Mouse (Mus musculus) midbrain, embryonic 15.5 days (tissue): ENCODE data around the gene Rsph1. TPM values are rescaled to one million over a fixed set of nuclear protein-coding genes. Genes with fewer than 3 reads are reported as not detected.

Experiments used
- ATAC-seq: fragments of 200-750 bp; cut with Nextera tagmentation; replicated peaks from 2 replicates; pipeline ENCODE4 v1.8.0; 2017; ENCODE audit warnings: moderate TSS enrichment
- H3K27ac ChIP-seq: fragments of 300-500 bp; sonication (generic); 2 replicates; pipeline ENCODE4 v1.5.1; 2015; ENCODE audit warnings: mild to moderate bottlenecking, inconsistent platforms
- H3K27me3 ChIP-seq: fragments of 300-500 bp; sonication (generic); replicated peaks from 2 replicates; pipeline ENCODE4 v1.6.1; 2015; ENCODE audit warnings: inconsistent platforms
- H3K36me3 ChIP-seq: fragments of 300-500 bp; sonication (generic); replicated peaks from 2 replicates; pipeline ENCODE4 v1.6.1; 2015; ENCODE audit warnings: inconsistent platforms
- H3K4me1 ChIP-seq: fragments of 300-500 bp; sonication (generic); 2 replicates; pipeline ENCODE4 v1.6.1; 2015; ENCODE audit warnings: inconsistent platforms
- H3K4me2 ChIP-seq: fragments of 300-500 bp; sonication (generic); 2 replicates; pipeline ENCODE4 v1.6.1; 2015; ENCODE audit warnings: inconsistent platforms, mild to moderate bottlenecking, moderate library complexity
- H3K4me3 ChIP-seq: fragments of 300-500 bp; sonication (generic); 2 replicates; pipeline ENCODE4 v1.5.1; 2015; ENCODE audit warnings: mild to moderate bottlenecking, inconsistent platforms
- H3K9ac ChIP-seq: fragments of 300-500 bp; sonication (generic); 2 replicates; pipeline ENCODE4 v1.6.1; 2015; ENCODE audit warnings: mild to moderate bottlenecking, inconsistent platforms
- H3K9me3 ChIP-seq: fragments of 300-500 bp; sonication (generic); 2 replicates; pipeline ENCODE4 v1.6.1; 2016; ENCODE audit warnings: inconsistent platforms
- WGBS: fragments of 180-500 bp; shearing (Covaris S2); methylation state at CpG from one replicate; pipeline ENCODE4 v1.1.7; 2015; ENCODE audit warnings: mixed read lengths; 5-methylcytosine and 5-hydroxymethylcytosine counted together
- polyA plus RNA-seq: library from polyadenylated mRNA; unstranded; fragments of >200 nt; fragmentation: Nextera tagmentation; extraction: Ambion mirVana; gene quantifications from 2 replicates; pipeline ENCODE4 v1.2.1, GENCODE M21; 2015

Rsph1 gene
- polyA plus RNA-seq, 1 experiment from 2014 or later = 6.4 TPM

DNA sequence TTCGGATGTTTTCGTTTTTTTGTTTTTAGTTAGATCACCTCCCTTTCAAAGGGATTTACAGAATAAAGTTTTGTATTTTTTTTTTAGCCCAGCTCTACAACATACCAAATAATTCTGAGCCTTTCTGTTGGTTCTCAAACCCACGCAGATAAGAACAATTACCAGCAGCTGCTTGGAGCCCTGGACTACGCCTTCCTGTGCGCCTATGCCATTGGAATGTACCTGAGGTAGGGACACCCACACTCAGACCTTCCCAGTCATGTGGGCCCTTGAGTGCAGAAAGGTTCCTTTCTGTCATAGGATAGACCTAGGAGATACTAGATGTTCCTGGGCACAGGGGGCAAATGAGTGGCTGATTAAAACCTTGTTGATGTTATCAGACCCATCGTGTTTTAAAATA, 38.8 kb upstream of the Rsph1 start:
- no peak for ATAC-seq
- H3K36me3 ChIP-seq = no peaks in the 10 kb centered on the region
- whole genome bisulfite sequencing = 76% methylated on average over 6 of the region's 6 CpGs

DNA sequence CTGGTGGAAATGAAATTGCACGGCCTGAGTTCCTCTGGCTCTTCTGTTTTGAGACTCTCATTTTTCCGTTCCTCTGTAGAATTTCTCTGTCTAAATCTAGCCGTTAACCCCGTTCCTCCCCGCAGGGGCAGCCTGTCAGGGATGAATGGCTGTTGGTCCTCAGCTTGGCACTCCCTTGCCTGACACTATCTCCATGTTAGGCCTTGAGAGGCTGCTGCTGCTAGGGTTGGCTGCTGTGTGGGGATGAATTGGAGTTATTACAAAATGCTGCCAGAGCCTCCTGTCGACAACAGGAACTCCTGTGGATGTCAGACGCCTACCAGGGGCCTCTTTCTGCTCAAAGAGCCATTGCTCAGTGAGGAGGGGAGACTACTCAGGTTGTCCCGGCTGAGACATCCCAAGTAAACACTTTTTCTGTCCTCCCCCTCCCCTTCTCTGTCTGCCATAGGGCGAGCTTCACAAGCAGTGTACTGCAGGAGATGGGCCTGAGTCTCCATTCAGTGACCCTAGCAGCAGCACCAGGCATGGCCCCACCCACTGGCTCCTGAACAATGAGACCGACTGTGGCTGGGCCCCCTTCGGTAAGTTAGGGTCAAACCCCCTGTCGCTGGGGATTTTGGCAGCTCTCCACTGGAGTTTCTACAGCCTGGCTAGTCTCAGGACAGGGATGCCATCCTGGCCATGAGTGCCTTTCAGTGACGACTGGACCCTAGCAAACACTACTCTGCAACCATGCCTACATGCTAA, 38.0 kb upstream of the Rsph1 start:
- H3K4me1 ChIP-seq = 0 out of 2 replicates have a peak, but pooled peaks cover 6% of the 10 kb centered on the region
- no peak overlapping the region for H3K4me2 ChIP-seq
- H3K27ac ChIP-seq = no peak overlapping the region
- H3K9ac ChIP-seq = no peak overlapping the region
- WGBS = 20% methylated on average over 13 of the region's 13 CpGs
- no peaks in the 10 kb centered on the region for H3K9me3 ChIP-seq
- H3K36me3 ChIP-seq = no peaks in the 10 kb centered on the region
- no peaks in the 10 kb centered on the region; the same call in 1 of the 2 replicates for H3K27me3 ChIP-seq
- no peak overlapping the region for H3K4me3 ChIP-seq
- no peak for ATAC-seq

More for the DNA sequence above, 38.8 kb upstream of the Rsph1 start:
- Histone ChIP-seq H3K27me3 (no peaks in the 10 kb centered on the region; the same call in 1 of the 2 replicates), H3K27ac (no peak overlapping the region), H3K4me2 (no peak overlapping the region), H3K9me3 (no peaks in the 10 kb centered on the region), H3K4me1 (0 out of 2 replicates have a peak, but pooled peaks cover 6% of the 10 kb centered on the region), H3K9ac (no peak overlapping the region), H3K4me3 (no peak overlapping the region)

DNA sequence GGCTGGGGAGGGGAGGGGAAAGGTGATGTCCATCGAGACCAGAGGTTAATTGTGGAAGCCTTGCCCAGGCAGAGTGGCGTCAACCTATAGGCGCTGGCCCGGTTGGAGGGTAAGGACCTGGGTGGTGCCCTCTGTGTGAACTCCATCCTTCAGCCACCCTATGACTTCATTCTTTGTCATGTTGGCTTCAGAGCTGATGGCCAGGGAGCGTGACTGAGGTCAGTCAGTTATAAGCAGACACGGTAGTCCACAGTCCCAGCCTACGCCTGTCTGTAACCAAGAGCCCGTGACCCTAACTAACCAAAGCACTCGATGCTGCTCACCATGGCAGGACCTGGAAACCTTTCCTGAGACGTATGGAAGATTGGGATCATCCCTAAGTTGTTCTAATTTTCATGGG, 35.5 kb upstream of the Rsph1 start:
- H3K36me3 ChIP-seq = no peaks in the 10 kb centered on the region
- WGBS = 77% methylated on average over 10 of the region's 10 CpGs
- 0 out of 2 replicates have a peak, but pooled peaks cover 6% of the 10 kb centered on the region for H3K4me1 ChIP-seq
- no peak overlapping the region for H3K4me3 ChIP-seq
- H3K27ac ChIP-seq = no peak overlapping the region
- H3K27me3 ChIP-seq = no peaks in the 10 kb centered on the region; the same call in 1 of the 2 replicates
- H3K9ac ChIP-seq = no peak overlapping the region
- H3K9me3 ChIP-seq = no peaks in the 10 kb centered on the region
- H3K4me2 ChIP-seq = no peak overlapping the region
- no peak for ATAC-seq

DNA sequence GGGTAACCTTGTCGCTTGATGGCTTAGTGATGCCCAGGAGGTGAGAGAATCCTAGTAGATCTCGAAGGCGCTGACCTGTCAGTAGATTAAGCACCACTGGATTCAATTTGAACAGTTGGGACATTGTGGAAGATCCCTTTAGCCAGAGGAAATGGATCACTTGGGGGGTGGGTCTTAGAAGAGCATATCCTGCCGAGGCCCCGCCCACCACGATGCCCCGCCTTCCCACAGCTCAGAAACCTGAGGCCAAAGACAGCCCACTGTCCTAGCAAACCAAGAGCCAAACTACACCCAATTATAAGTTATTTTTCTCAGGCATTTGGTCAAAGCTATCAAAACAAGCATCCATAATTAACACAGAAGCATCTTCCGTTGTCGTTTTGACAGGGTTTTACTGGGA, 33.9 kb upstream of the Rsph1 start:
- Histone ChIP-seq H3K27me3 (no peaks in the 10 kb centered on the region; the same call in 1 of the 2 replicates), H3K9ac (no peak overlapping the region), H3K4me1 (0 out of 2 replicates have a peak, but pooled peaks cover 6% of the 10 kb centered on the region), H3K4me2 (no peak overlapping the region), H3K36me3 (no peaks in the 10 kb centered on the region), H3K4me3 (no peak overlapping the region), H3K27ac (no peak overlapping the region), H3K9me3 (no peaks in the 10 kb centered on the region)
- WGBS = 84% methylated on average over 9 of the region's 9 CpGs
- no peak for ATAC-seq

DNA sequence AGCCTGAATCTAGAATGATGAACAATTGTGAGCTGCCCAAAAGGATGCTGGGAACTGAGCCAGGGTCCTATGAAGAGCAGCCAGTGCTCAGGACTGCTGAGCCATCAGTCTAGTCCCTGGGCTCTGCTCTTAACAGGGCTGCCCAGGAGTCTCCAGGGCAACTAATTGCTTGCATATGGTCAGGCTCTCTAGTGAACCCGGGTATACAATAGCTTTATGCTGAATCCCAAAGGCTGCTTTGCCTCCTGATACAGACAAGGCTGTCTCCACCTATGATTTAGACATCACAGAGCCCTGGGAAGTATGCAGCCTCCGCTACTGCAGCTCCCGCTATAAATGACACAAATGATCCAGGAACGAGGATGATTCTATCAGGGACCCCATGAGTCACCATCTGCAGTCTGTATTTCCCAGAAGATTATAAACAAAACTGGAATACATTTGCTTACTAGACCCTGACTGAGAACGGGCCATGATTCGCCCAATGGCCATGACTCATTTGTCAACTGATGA, 32.2 kb upstream of the Rsph1 start:
- no peaks in the 10 kb centered on the region; the same call in 1 of the 2 replicates for H3K27me3 ChIP-seq
- WGBS = 45% methylated on average over 6 of the region's 6 CpGs
- no peak overlapping the region for H3K27ac ChIP-seq
- no peaks in the 10 kb centered on the region for H3K4me1 ChIP-seq
- H3K36me3 ChIP-seq = no peaks in the 10 kb centered on the region
- no peak for ATAC-seq
- no peak overlapping the region for H3K4me3 ChIP-seq
- H3K9me3 ChIP-seq = no peaks in the 10 kb centered on the region
- H3K9ac ChIP-seq = no peak overlapping the region
- H3K4me2 ChIP-seq = no peak overlapping the region

DNA sequence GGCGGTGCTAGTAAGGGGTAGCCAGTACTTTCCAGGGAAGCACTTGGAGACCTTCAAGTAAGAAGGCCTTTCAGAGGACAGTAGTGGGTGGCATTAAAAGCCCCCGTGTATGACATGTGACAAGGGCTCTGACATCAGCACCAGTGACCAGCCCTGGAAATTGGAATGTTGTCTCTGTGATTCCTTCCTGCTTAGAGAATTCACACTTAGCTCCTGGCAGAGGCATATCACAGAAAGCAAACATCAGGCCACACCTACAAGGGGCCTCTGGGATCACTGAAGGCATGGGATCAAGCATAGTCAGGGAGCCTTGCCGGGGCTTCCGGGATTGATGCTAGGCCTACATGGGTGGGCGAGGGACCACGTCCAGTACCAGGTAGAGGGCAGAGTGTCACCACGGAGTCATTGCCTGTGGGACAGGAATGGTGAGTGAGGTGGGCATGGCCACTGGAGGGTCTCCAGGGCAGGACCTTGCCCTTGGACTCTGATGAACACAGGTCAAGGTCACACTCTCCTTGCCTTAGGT, 31.2 kb upstream of the Rsph1 start:
- Histone ChIP-seq H3K9ac (no peak overlapping the region), H3K4me2 (no peak overlapping the region), H3K9me3 (no peaks in the 10 kb centered on the region), H3K27ac (no peak overlapping the region), H3K36me3 (no peaks in the 10 kb centered on the region), H3K4me1 (no peaks in the 10 kb centered on the region), H3K27me3 (no peaks in the 10 kb centered on the region), H3K4me3 (no peak overlapping the region)
- 91% methylated on average over 7 of the region's 7 CpGs for WGBS
- no peak for ATAC-seq

DNA sequence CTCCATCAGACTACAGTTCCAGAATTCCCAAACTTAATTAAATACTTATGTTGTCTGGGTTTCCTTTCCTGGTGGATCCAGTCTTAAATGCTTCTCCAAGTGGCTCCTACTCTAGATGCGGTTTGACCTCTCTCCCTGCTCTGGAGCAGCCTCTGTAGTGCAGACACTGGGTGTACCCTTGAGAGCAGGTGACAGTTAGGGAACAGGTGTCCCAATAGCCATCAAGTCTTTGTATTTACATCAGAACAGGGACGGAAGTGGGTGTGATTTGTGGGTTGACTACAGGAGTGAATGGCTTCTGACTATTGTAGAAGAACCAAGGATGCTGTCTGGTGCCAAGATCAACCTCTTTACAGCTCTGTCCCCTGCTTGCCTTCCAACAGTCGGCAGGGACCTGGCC, 30.6 kb upstream of the Rsph1 start:
- H3K4me2 ChIP-seq = no peak overlapping the region
- no peak overlapping the region for H3K4me3 ChIP-seq
- H3K27me3 ChIP-seq = no peaks in the 10 kb centered on the region
- H3K36me3 ChIP-seq = no peaks in the 10 kb centered on the region
- no peak overlapping the region for H3K9ac ChIP-seq
- WGBS = 86% methylated on average over 3 of the region's 3 CpGs
- H3K9me3 ChIP-seq = no peaks in the 10 kb centered on the region
- H3K27ac ChIP-seq = no peak overlapping the region
- ATAC-seq = no peak
- no peaks in the 10 kb centered on the region for H3K4me1 ChIP-seq

DNA sequence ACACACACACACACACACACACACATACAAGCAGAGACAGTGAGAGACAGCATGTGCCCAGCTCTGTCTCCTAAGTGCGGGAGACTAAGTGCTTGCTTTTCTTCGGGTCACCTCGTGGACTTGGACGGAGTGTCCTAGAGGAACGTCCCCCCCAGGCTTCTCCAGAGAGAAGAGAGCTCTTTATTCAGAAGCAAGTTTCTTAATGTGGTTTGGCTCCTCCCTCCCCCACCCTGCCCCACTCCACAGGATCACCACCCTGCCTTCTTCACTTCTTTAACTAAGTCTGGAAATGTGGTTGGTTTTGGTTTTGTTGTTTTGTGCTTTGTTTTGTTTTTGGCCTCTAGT, 28.6 kb upstream of the Rsph1 start:
- no peaks in the 10 kb centered on the region for H3K36me3 ChIP-seq
- H3K4me3 ChIP-seq = no peak overlapping the region
- H3K4me1 ChIP-seq = no peaks in the 10 kb centered on the region
- no peak overlapping the region for H3K9ac ChIP-seq
- H3K27me3 ChIP-seq = no peaks in the 10 kb centered on the region
- no peak overlapping the region for H3K27ac ChIP-seq
- H3K9me3 ChIP-seq = no peaks in the 10 kb centered on the region
- no peak for ATAC-seq
- 75% methylated on average over 5 of the region's 5 CpGs for WGBS
- H3K4me2 ChIP-seq = no peak overlapping the region

DNA sequence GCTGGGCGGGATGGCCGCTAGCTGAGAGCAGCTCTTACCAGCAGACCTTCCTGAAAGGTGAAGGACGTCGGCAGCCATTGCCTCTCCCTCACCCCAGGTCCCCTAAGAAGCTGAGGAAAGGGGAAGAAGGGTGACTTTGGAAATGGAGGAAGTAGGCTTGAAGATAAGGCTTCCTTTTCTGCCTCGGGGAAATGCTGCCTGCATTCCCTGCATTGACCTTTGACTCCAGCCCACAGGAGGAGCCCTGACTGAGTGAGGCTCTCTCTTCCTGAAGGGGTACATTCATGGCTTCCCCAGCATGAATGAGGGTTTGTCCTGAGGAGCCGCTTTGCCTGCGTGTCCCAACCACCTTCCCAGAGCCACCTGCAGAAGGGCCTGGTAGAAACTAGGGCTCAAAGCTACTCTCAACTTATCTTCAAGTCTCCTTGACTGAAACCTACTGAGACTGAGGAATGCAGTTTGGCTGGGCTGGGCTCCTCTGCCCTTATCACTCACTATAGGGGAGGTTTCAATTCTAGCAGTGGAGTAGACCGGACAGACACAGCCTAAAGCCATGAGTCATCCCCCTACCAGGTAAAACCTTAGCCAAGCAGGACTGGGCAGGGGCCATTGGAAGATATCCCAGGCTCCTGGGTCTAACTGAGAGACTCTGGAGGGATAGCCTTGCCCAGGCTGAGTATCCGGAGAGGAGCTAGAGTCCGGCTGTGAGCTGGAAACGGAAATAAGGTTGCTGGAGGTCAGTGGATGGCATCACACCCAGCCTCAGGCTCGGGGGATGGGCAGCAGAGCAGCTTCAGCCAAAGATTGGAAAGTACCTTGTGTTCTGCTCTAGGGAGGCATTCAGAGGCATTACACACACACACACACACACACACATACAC, 28.0 kb upstream of the Rsph1 start:
- no peak for ATAC-seq
- Histone ChIP-seq H3K36me3 (no peaks in the 10 kb centered on the region), H3K4me2 (no peak overlapping the region), H3K27me3 (no peaks in the 10 kb centered on the region), H3K4me3 (no peak overlapping the region), H3K27ac (no peak overlapping the region), H3K9ac (no peak overlapping the region), H3K4me1 (no peaks in the 10 kb centered on the region), H3K9me3 (no peaks in the 10 kb centered on the region)
- WGBS = 61% methylated on average over 12 of the region's 12 CpGs

DNA sequence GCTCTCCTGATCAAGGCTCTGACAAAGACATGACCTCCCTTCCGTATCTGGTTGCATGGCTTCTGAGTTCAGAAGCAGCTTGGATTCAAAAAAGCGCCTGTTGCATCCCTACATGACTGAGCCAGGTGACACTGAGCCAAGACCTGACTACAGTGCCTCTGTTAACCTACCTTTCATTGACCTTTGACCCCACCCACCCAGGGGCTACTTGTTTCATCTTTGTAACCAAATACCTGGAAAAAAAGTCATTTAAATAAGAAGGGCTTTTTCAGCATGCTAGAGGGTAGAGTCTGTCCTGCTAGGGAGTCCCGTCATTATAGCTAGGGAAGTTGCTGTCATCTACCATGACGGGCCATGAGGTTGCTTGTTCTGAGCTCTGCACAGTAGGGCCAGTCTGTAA, 26.2 kb upstream of the Rsph1 start:
- Histone ChIP-seq H3K27me3 (no peaks in the 10 kb centered on the region), H3K9ac (no peak overlapping the region), H3K4me2 (no peak overlapping the region), H3K4me3 (no peak overlapping the region), H3K36me3 (no peaks in the 10 kb centered on the region), H3K4me1 (no peaks in the 10 kb centered on the region), H3K27ac (no peak overlapping the region), H3K9me3 (no peaks in the 10 kb centered on the region)
- WGBS = 86% methylated on average over 4 of the region's 4 CpGs
- no peak for ATAC-seq

DNA sequence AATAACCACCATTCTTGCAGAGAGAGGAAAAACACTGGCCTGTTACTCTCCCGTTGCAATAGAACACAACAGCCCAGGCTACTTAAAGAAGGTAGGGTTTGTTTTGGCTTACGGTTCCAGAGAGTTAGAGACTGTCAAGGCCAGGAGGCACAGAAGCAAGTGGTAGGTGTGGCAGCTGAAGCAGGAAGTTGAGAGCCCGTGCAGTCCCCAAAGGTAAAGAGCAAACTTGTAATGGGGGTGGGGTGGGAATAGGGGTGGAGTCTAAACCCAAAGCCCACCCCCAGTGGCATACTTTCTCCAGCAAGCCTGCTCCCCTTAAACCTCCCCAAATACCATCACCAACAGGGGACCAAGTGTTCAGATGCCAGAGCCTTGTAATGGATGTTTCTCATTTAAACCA, 23.6 kb upstream of the Rsph1 start:
- Histone ChIP-seq H3K27ac (no peak overlapping the region), H3K27me3 (no peaks in the 10 kb centered on the region), H3K9me3 (no peaks in the 10 kb centered on the region), H3K36me3 (no peaks in the 10 kb centered on the region), H3K4me3 (no peak overlapping the region), H3K4me2 (no peak overlapping the region), H3K9ac (no peak overlapping the region), H3K4me1 (peaks cover 20% of the 10 kb centered on the region)
- WGBS = 84% methylated on average over 3 of the region's 3 CpGs
- no peak for ATAC-seq

DNA sequence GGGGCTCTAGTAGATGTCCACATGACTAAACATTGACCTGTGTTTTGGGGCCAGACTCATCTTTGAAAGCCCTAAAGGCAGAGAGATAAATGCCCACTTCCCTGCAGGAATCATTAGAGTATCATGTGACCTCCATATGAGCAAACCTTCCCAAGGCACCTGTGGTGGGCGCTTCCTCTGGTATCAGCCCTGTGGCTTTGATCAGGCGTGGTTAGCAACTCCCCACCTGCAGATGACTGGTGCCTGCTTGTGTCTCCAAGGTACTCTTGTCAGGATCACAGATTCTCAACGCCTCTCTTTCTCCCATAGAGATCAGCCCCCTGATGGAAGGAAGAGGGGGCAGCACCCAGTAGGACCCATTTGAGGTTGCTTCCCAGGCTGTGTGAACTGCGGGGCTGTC, 22.8 kb upstream of the Rsph1 start:
- Histone ChIP-seq H3K27ac (no peak overlapping the region), H3K27me3 (no peaks in the 10 kb centered on the region), H3K9ac (no peak overlapping the region), H3K4me3 (no peak overlapping the region), H3K9me3 (no peaks in the 10 kb centered on the region), H3K4me2 (no peak overlapping the region), H3K36me3 (no peaks in the 10 kb centered on the region), H3K4me1 (peaks cover 27% of the 10 kb centered on the region)
- ATAC-seq = no peak
- WGBS = 86% methylated on average over 4 of the region's 4 CpGs
